Mouse (Mus musculus) T-cell, adult 2 months (primary cell): ENCODE data around the gene Zfp455.
"Not testable (repeated sequence)": the region's sequence is repeated elsewhere in the genome, so short reads cannot be mapped to it uniquely, and the experiment has no call there.

Experiments
- DNase-seq: peaks from one replicate; pipeline ENCODE4 v3.0.0; 2022; ENCODE audit warnings: low spot score

The Zfp455 gene

GRCm38 (mm10) chr13:67194340-67194894 is at the start of gene Zfp455:
Gene Zfp455, plus strand, starts transcription at chr13:67194506.
- peak; percentile 45 for DNase-seq

- not testable (repeated sequence) for DNase-seq
Observed at GRCm38 (mm10) chr13:67166122-67166521, 28.2 kb upstream of the Zfp455 start.

- peak; percentile 86 for DNase-seq
Observed at GRCm38 (mm10) chr13:67172991-67173722, 21.1 kb upstream of the Zfp455 start, which contains the start of gene Rsl1. Gene Rsl1, plus strand, starts transcription at chr13:67173182.

GRCm38 (mm10) chr13:67173723-67174055 is 20.6 kb upstream of the Zfp455 start:
- DNase-seq = no peak

GRCm38 (mm10) chr13:67201656-67202055 is 7.3 kb downstream of the Zfp455 start:
- no peak for DNase-seq

GRCm38 (mm10) chr13:67214015-67214607 is 19.8 kb downstream of the Zfp455 start:
- peak; percentile 12 for DNase-seq
